Mouse (Mus musculus) forebrain, embryonic 11.5 days (tissue): Measurements from ENCODE around the gene Olfr577. TPM values are rescaled to one million over a fixed set of nuclear protein-coding genes. Genes with fewer than 3 reads are reported as not detected.

Experiments
- ATAC-seq: fragments of 200-750 bp; cut with Nextera tagmentation; replicated peaks from 2 replicates; pipeline ENCODE4 v1.8.0; 2017; ENCODE audit warnings: moderate TSS enrichment; ENCODE audit not compliant: low FRiP score
- DNase-seq: peaks from one replicate; pipeline ENCODE4 v3.0.0-alpha.2; 2017; ENCODE audit warnings: low spot score
- H3K27ac ChIP-seq: fragments of 300-500 bp; sonication (generic); 2 replicates; pipeline ENCODE4 v1.5.1; 2014; ENCODE audit warnings: low read depth, low read length
- H3K27me3 ChIP-seq: fragments of 300-500 bp; sonication (generic); 2 replicates; pipeline ENCODE4 v1.6.1; 2014; ENCODE audit warnings: mild to moderate bottlenecking, low read length, mixed read lengths; ENCODE audit not compliant: control insufficient read depth, insufficient read depth
- H3K36me3 ChIP-seq: fragments of 300-500 bp; sonication (generic); 2 replicates; pipeline ENCODE4 v1.6.1; 2014; ENCODE audit warnings: mild to moderate bottlenecking, low read length, moderate library complexity, mixed read lengths; ENCODE audit not compliant: control insufficient read depth, insufficient read depth
- H3K4me1 ChIP-seq: fragments of 300-500 bp; sonication (generic); replicated peaks from 2 replicates; pipeline ENCODE4 v1.6.1; 2014; ENCODE audit warnings: low read length, mixed read lengths; ENCODE audit not compliant: control insufficient read depth, insufficient read depth
- H3K4me2 ChIP-seq: fragments of 300-500 bp; sonication (generic); 2 replicates; pipeline ENCODE4 v1.6.1; 2014; ENCODE audit warnings: low read depth, mild to moderate bottlenecking, low read length, moderate library complexity, mixed read lengths; ENCODE audit not compliant: severe bottlenecking
- H3K4me3 ChIP-seq: fragments of 300-500 bp; sonication (generic); 2 replicates; pipeline ENCODE4 v1.5.1; 2014; ENCODE audit warnings: low read depth, low read length
- H3K9ac ChIP-seq: fragments of 300-500 bp; sonication (generic); 2 replicates; pipeline ENCODE4 v1.6.1; 2014; ENCODE audit warnings: low read length
- H3K9me3 ChIP-seq: fragments of 300-500 bp; sonication (generic); 2 replicates; pipeline ENCODE4 v1.6.1; 2016; ENCODE audit warnings: low read length, mixed read lengths; ENCODE audit not compliant: control insufficient read depth
- WGBS: fragments of 180-500 bp; shearing (Covaris S2); extraction: QIAGEN DNeasy Blood & Tissue Kit; methylation state at CpG from one replicate; pipeline ENCODE4 v1.1.7; 2014; 5-methylcytosine and 5-hydroxymethylcytosine counted together
- polyA plus RNA-seq: library from polyadenylated mRNA; unstranded; fragments of >200 nt; fragmentation: Nextera tagmentation; extraction: Ambion mirVana; gene quantifications from 2 replicates; pipeline ENCODE4 v1.2.1, GENCODE M21; 2014

Olfr577 gene
- polyA plus RNA-seq, 1 experiment from 2014 or later, result not detected

DNA sequence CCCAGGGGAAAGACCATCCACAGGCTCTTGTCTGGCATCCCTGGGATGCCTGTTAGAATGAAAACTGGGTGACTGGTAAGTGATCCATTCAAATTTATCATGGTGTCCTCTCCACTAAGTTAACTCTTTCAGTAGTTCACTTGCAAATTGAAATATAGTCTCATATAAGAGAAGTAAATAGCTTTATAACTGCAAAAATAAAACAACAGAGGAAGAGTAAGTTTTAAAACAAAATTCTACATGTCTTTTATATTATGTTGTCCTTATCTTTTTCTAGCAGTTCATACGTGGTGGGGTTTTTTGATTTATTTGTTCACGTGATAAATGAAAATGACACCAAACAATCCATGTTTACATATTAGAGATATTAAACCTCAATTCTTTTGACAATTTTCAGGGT, 33.3 kb downstream of the Olfr577 start, which contains the start of gene Olfr573-ps1:
TSS of gene Olfr573-ps1 (minus strand) at position 101 of the 400 bp plus-strand sequence.
- Histone ChIP-seq H3K9ac (no peak within 1 kb of the TSS), H3K9me3 (no peaks in the 10 kb centered on the region), H3K4me2 (no peak within 1 kb of the TSS), H3K4me3 (no peak within 1 kb of the TSS), H3K27ac (no peak within 1 kb of the TSS), H3K4me1 (no peaks in the 10 kb centered on the region), H3K27me3 (no peaks in the 10 kb centered on the region), H3K36me3 (no peaks in the 10 kb centered on the region)
- ATAC-seq (no peak), DNase-seq (no peak)
- WGBS, result 91% methylated on average over 2 of the region's 2 CpGs

DNA sequence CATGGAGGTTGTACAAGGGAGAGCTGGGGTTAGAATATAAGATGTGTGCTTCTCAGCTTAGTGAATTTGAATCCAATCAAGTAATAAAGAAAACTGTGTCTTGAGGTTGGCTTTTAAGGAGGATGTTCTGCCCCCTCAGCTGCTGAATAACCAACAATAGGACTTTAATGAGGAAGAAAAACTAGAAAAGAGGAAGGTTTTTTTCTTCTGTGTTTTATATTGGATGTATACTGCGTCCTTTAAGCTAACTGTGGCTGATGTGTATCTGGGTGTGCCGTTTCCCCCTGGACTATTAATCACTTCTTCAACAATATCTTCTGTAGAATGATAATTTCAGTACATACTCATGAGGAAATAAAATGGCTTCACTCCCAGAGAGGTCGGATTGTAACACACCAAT, 48.6 kb downstream of the Olfr577 start:
- H3K27ac ChIP-seq, result no peak overlapping the region

DNA sequence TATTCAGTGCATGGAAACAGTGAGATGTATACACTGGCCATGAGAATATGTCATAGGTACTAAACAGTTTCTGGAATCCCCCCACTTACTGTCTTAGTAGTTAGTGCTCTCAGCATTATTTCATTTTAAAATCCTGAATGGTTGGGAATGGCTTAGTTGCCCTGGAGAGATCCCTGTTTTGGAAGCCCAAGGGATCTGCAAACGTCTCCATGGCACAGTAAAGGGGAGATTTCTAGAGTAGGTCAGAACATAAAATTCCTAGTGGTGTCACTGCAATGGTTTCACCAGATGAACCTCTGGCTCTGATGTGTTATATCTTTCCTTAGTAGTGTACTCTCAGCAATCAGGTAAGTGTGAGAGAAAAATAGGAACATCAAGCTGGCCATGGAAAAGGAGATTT, 51.6 kb downstream of the Olfr577 start, which contains the start of gene Olfr572:
TSS of gene Olfr572 (plus strand) at position 301 of the 400 bp plus-strand sequence.
- H3K9ac ChIP-seq, result no peak within 1 kb of the TSS
- DNase-seq, result no peak
- no peak within 1 kb of the TSS for H3K4me2 ChIP-seq
- H3K4me1 ChIP-seq, result no peaks in the 10 kb centered on the region
- H3K27ac ChIP-seq, result no peak within 1 kb of the TSS
- no peaks in the 10 kb centered on the region for H3K9me3 ChIP-seq
- no peak for ATAC-seq
- no peak within 1 kb of the TSS for H3K4me3 ChIP-seq
- no peaks in the 10 kb centered on the region for H3K27me3 ChIP-seq
- H3K36me3 ChIP-seq, result no peaks in the 10 kb centered on the region
- WGBS, result 69% methylated on average over 1 of the region's 1 CpGs

More for the DNA sequence above, 48.6 kb downstream of the Olfr577 start:
- Histone ChIP-seq H3K36me3 (no peaks in the 10 kb centered on the region), H3K27me3 (no peaks in the 10 kb centered on the region), H3K9ac (no peak overlapping the region), H3K4me2 (no peak overlapping the region), H3K4me3 (no peak overlapping the region), H3K4me1 (no peaks in the 10 kb centered on the region), H3K9me3 (no peaks in the 10 kb centered on the region)
- no peak for ATAC-seq
- WGBS, result 83% methylated on average over 3 of the region's 3 CpGs
- DNase-seq, result no peak

Other genes starting within 250 kb of the Olfr577 start
- not detected in 2 replicates for gene Olfr559, start 248.5 kb downstream of the Olfr577 start, polyA plus RNA-seq
- gene Olfr560, start 216.6 kb downstream of the Olfr577 start, polyA plus RNA-seq, result not detected in 2 replicates
- gene Olfr78, start 216.5 kb downstream of the Olfr577 start, polyA plus RNA-seq, result not detected in 2 replicates
- gene Olfr561, start 204.7 kb downstream of the Olfr577 start, polyA plus RNA-seq, result not detected in 2 replicates
- gene Olfr564, start 172.5 kb downstream of the Olfr577 start, polyA plus RNA-seq, result not detected in 2 replicates
- gene Olfr566, start 117.2 kb downstream of the Olfr577 start, polyA plus RNA-seq, result not detected in 2 replicates
- gene Olfr568, start 98.8 kb downstream of the Olfr577 start, polyA plus RNA-seq, result not detected in 2 replicates
- not detected in 2 replicates for gene Olfr569, start 85.1 kb downstream of the Olfr577 start, polyA plus RNA-seq
- gene Olfr570, start 81.4 kb downstream of the Olfr577 start, polyA plus RNA-seq, result not detected in 2 replicates
- 0.17 and 0.19 TPM in 2 replicates for gene Olfr571, start 58.4 kb downstream of the Olfr577 start, polyA plus RNA-seq
- gene Olfr572, start 51.5 kb downstream of the Olfr577 start, polyA plus RNA-seq, result not detected in 2 replicates
- not detected in 2 replicates for gene Olfr573-ps1, start 33.4 kb downstream of the Olfr577 start, polyA plus RNA-seq
- not detected in 2 replicates for gene Olfr574, start 27.5 kb downstream of the Olfr577 start, polyA plus RNA-seq
- gene Olfr575, start 17.2 kb downstream of the Olfr577 start, polyA plus RNA-seq, result not detected in 2 replicates
- gene Olfr576, start 13.3 kb downstream of the Olfr577 start, polyA plus RNA-seq, result not detected in 2 replicates
- gene Olfr578, start 13.4 kb upstream of the Olfr577 start, polyA plus RNA-seq, result not detected in 2 replicates
- gene Olfr582, start 62.1 kb upstream of the Olfr577 start, polyA plus RNA-seq, result not detected in 2 replicates
- gene Olfr583, start 75.4 kb upstream of the Olfr577 start, polyA plus RNA-seq, result not detected in 2 replicates
- not detected in 2 replicates for gene Olfr584, start 105.9 kb upstream of the Olfr577 start, polyA plus RNA-seq
- not detected in 2 replicates for gene Olfr585, start 121.8 kb upstream of the Olfr577 start, polyA plus RNA-seq
- not detected in 2 replicates for gene Olfr586, start 149.7 kb upstream of the Olfr577 start, polyA plus RNA-seq
- not detected in 2 replicates for gene Olfr588-ps1, start 164.9 kb upstream of the Olfr577 start, polyA plus RNA-seq
- gene Olfr589, start 180.4 kb upstream of the Olfr577 start, polyA plus RNA-seq, result not detected in 2 replicates
- not detected in 2 replicates for gene Olfr591, start 202.4 kb upstream of the Olfr577 start, polyA plus RNA-seq
- gene Olfr592, start 208.9 kb upstream of the Olfr577 start, polyA plus RNA-seq, result not detected in 2 replicates
- not detected in 2 replicates for gene Olfr593, start 235.9 kb upstream of the Olfr577 start, polyA plus RNA-seq
- not detected in 2 replicates for gene Olfr594, start 241.1 kb upstream of the Olfr577 start, polyA plus RNA-seq